Mouse (Mus musculus) T-helper 1 cell (primary cell): ENCODE measurements around the gene Ngrn.

Experiments used
- in situ Hi-C: fragments of 300-600 bp; cut with MboI, MseI; formaldehyde crosslinking; loops from one replicate; pipeline ENCODE4 v1.15.1; 2025; ENCODE audit warnings: high pct_unique_total_duplicates

Gene Ngrn

DNA sequence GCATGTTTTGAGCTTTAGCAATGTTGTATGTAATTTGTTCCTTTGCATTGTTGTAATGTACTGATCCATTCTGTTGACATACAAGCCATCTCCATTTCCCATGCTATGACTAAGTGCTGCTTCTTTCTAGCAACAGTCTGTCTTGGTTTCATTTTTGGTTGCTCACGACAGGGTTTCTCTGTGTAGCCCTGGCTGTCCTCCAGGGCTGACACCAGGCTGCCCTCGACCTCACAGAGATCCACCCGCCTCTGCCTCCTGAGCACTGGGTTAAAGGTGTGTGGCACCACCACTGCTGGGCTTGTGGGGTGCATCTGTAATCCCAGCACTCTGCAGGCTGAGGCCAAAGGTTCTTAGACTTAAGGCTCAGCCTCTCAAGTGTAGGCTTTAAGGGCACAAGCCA is 38.6 kb downstream of the Ngrn start:
- in situ Hi-C loops, result no loop called here

DNA sequence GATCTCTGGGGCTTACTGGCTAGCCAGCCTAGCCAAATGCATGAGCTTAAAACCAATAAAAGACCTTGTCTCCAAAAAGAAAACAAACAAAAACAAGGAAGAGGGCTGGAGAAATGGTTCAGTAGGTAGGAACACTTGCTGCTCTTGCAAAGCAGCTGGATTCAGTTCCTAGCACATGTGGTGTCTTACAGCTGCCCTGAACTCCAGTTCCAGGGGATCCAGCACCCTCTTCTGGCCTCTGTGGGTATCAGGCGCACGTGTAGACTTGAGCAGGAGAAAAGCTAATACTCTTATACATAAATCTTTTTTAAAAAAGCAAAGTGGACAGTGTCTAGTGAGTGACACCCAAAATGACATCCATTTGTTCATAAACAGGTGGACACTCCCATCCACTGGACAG is 40.5 kb downstream of the Ngrn start:
- in situ Hi-C loops, result no loop called here

DNA sequence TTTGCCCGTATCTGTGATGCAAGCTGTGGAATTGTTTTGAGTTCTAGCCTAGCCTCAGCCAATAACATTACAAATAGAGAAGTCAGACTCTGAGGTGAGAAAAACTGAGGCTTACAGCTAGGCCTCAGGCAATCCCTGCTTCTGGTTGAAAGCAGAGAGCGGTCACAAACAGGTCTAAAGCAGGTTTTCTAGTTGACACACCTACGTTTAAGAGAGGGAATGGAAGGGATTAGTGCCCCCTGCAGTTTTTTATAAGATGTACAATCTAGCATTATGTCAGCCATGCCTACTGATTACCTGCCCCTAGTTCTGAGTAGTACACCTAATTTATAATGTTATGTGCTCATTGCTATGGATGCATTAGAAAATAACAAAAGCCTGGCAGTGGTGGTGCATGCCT is 46.8 kb downstream of the Ngrn start:
- in situ Hi-C loops, result no loop called here

DNA sequence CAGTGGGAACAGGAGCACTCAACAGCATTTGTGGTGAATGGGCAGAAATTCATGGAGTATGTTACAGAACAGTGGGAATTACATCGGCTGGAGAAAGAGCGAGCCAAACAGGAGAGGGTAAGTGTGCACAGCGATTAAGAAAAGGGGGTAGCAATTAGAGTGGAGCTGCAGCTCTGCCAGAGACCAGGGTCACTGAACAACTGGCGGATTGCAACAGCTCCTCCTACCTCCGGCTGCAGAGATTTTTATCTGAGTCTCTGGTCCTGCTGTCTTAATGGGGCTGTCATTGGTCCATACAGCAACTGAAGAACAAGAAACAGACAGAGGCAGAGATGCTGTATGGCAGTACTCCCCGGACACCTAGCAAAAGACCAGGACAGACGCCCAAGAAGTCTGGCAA is 49.8 kb downstream of the Ngrn start:
- in situ Hi-C loops, result no loop called here
